Mouse (Mus musculus): Measurements from ENCODE around the gene Gli3. TPM values are rescaled to one million over a fixed set of nuclear protein-coding genes. Genes with fewer than 3 reads are reported as not detected.

Gli3 gene
- polyA plus RNA-seq, 1 experiment from 2014 or later, result 57.9 TPM

DNA sequence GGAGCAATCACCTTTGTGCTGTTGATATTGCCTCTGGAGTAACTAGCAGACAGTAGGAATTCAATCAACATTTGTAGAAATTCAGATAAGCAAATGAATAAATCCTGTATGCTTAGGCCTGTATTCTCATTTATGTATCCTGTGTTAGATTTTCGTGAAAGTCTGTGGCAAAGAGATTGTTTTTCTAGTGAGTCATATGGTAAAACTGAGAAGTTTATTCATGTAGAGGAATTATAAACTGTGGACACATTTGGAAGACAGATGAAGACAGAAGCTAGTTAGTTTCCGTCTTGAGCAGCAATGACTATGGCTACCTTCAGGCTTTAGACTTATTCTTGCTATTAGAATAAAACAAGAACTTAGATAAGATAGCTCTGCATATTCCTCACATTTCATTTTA is 122.9 kb downstream of the Gli3 start:
- DNase-seq (ENCODE audit: low spot score), result no peak
- Histone ChIP-seq H3K4me3 (no peak overlapping the region), H3K4me1 (peaks cover 31% of the 10 kb centered on the region), H3K36me3 (peaks cover 26% of the 10 kb centered on the region), H3K9me3 (replicated peaks) (no peaks in the 10 kb centered on the region), H3K27ac (no peak overlapping the region), H3K27me3 (ENCODE audit: low read depth, poor library complexity, severe bottlenecking) (no peaks in the 10 kb centered on the region)
- 93% methylated on average over 2 of the region's 2 CpGs for WGBS

DNA sequence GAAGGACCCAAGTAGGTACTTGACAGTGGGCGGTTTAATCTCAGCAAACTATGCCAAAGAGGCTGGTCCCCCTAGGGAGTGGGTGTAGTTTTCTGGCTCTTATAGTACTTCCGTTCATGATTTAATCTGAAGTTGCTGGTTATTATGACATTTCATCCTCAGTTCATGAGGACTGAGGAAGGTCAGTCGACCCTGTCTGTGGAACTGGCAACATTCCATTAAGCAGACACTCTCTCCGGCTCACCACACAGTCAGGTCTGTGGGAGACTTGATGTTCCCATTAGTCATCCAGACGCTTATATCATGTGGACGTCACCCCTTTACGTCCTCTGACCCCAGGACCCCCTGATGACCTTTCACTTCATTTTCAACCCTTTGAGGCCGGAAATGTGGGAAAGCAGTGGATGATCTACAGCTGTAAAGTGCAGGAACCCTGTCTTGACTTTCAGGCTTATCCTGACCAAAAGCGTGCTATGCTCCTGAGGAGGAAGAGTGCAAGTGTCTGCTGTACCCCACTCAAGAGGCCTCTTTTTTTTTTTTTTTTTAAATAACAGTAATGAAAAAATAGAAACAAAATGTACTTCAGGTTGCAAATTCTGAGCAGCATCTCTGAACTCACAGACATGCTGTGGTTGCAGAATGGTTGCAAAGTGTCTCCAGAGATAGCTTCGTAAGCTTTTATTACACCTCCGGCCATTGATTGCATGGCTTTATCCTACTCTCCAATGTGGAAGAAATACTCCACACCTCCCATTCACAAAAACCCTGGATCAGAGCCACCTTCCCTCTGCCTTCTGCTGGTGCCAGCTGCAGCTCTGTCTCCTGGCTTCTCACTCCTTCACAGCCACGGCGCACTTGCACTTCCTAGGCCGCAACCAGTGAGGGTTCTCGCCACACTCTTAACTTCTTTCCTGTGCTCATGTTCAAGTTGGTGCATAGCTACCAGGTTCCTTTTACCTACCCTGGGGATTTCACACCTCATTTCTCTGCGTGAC is 125.5 kb downstream of the Gli3 start:
- peaks cover 17% of the 10 kb centered on the region for H3K36me3 ChIP-seq
- no peak overlapping the region for H3K27ac ChIP-seq
- H3K27me3 ChIP-seq (ENCODE audit: low read depth, poor library complexity, severe bottlenecking), result no peaks in the 10 kb centered on the region
- H3K9me3 ChIP-seq (replicated peaks), result no peaks in the 10 kb centered on the region
- no peak for DNase-seq (ENCODE audit: low spot score)
- no peak overlapping the region for H3K4me3 ChIP-seq
- H3K4me1 ChIP-seq, result peaks cover 26% of the 10 kb centered on the region
- 52% methylated on average over 16 of the region's 16 CpGs for WGBS

DNA sequence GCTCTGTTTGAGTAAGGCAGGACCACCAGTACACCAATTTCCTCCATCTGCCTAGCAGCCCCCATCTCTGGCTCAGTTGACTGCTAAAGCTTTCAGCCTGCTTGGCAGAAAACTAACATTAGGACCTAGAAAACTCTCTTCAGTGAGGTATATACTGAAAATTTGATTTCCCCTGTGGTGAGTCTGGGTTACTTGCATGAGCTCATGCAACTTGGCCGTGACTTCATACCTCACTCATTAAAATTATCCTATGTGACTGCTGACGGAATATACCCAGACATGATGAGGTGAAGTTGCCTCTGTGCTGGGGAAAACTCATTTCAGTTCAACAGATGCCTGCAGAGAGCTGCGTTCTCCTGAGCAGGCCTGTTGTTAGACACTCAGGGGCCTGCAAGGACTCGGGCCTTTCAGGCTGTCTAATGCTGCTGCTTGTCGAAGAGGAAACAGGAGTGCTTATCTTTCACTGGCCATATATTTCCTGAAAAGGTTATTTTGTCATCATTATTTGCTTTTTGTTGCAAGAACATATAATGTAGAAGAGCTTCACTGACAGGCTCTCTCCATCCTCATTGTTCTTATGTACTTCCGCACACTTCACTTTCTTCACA is 127.4 kb downstream of the Gli3 start:
- no peak overlapping the region for H3K27ac ChIP-seq

DNA sequence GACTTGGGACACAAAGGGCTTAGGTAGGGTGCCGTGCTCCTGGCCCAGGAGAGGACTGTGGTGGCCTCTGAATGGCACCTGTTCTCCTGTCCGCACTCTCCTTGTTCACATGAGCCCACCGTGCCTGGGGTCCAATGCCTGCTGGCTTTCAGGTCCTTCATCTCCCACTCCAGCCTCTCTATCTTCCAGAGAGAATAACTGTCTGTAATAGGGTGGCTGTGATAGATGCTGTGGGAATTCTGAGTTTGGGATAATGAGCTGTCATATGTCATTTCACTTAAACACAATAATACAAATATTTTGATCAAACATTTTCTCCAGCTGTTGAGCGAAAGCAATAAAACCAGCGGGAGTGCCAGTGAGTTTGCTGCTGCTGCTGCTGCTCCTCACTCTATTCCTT is 133.6 kb downstream of the Gli3 start:
- no peak overlapping the region for H3K27ac ChIP-seq
- DNase-seq (ENCODE audit: low spot score), result no peak
- no peaks in the 10 kb centered on the region for H3K27me3 ChIP-seq (ENCODE audit: low read depth, poor library complexity, severe bottlenecking)
- peaks cover 11% of the 10 kb centered on the region; the same call in 1 of the 2 replicates for H3K36me3 ChIP-seq
- H3K9me3 ChIP-seq (replicated peaks), result no peaks in the 10 kb centered on the region
- peaks cover 9% of the 10 kb centered on the region for H3K4me1 ChIP-seq
- H3K4me3 ChIP-seq, result no peak overlapping the region
- WGBS, result 55% methylated on average over 5 of the region's 5 CpGs

More for the DNA sequence above, 127.4 kb downstream of the Gli3 start:
- Histone ChIP-seq H3K4me3 (no peak overlapping the region), H3K36me3 (peaks cover 9% of the 10 kb centered on the region), H3K4me1 (peaks cover 26% of the 10 kb centered on the region), H3K9me3 (replicated peaks) (no peaks in the 10 kb centered on the region), H3K27me3 (ENCODE audit: low read depth, poor library complexity, severe bottlenecking) (no peaks in the 10 kb centered on the region)
- DNase-seq (ENCODE audit: low spot score), result no peak
- WGBS, result 81% methylated on average over 6 of the region's 6 CpGs

DNA sequence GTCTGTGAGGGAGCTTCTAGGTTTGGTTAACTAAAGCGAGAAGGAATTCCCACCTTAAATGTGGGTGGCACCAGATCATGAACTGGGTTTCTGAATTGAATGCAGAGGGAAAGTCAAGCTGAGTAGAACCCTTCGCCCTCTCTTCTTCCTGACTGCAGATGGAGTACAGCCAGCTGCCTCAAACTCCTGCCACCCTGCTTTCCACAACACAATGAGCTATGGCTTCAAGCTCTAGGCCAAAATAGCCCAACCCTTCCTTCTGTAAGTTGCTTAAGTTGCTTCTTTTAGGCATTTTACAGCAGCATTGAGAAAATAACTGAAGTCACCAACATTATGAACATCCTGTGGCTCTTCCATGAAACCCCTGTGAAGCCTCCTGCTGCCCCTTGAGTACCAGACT is 136.7 kb downstream of the Gli3 start:
- peaks cover 15% of the 10 kb centered on the region for H3K4me1 ChIP-seq
- no peak for DNase-seq (ENCODE audit: low spot score)
- WGBS, result 94% methylated on average over 2 of the region's 2 CpGs
- H3K4me3 ChIP-seq, result no peak overlapping the region
- no peaks in the 10 kb centered on the region for H3K9me3 ChIP-seq (replicated peaks)
- no peak overlapping the region for H3K27ac ChIP-seq
- H3K36me3 ChIP-seq, result peaks cover 24% of the 10 kb centered on the region
- no peaks in the 10 kb centered on the region for H3K27me3 ChIP-seq (ENCODE audit: low read depth, poor library complexity, severe bottlenecking)

DNA sequence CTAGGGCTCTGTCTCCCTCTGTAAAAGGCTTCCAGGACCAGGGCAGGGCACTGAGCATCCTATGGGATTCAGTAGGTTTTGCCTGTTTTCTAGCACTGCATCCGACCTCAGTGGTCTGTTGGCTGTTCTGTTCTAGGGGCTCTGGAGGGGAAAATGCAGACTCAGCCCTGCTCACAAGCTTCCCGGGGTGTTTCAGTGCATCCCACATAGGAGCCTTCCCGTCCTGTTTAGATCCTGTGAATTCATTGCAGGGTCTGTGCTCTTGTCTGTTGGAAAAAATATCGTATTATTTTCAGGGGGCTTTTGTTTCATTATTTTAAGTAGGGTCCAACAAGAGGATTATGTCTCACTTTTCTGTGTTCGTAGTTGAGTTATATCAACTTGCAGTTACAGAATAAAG is 139.1 kb downstream of the Gli3 start:
- Histone ChIP-seq H3K27ac (no peak overlapping the region), H3K36me3 (peaks cover 32% of the 10 kb centered on the region), H3K27me3 (ENCODE audit: low read depth, poor library complexity, severe bottlenecking) (no peaks in the 10 kb centered on the region), H3K4me1 (0 out of 2 replicates have a peak, but pooled peaks cover 6% of the 10 kb centered on the region), H3K4me3 (no peak overlapping the region), H3K9me3 (replicated peaks) (no peaks in the 10 kb centered on the region)
- WGBS, result 46% methylated on average over 5 of the region's 5 CpGs
- DNase-seq (ENCODE audit: low spot score), result no peak

DNA sequence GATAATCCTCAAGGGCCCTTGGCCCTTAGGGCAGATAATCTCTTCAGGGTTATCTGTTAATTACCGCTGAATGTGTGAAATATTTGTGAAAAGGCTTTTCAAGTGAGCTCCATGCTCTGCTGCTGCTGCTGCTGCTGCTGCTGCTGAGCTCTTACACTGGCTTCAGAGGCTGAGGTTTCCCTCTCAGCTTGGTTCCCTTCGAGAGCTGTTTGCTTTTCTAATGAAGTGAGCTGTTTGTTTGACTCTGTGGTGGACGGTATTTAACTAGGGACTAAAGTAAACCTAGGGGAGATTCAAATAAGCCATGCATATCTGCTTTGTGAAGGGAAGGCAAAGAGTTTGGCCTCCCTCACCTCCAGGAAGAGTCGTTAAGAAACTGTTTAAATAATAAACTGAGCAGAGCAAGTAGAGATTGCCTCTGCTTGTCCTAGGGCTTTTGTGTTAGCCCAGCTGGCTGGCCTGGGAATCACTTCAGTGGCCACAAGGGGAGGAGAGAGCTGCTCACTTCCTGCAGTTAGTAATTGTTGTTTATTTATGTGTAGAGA is 139.7 kb downstream of the Gli3 start:
- H3K9me3 ChIP-seq (replicated peaks), result no peaks in the 10 kb centered on the region

DNA sequence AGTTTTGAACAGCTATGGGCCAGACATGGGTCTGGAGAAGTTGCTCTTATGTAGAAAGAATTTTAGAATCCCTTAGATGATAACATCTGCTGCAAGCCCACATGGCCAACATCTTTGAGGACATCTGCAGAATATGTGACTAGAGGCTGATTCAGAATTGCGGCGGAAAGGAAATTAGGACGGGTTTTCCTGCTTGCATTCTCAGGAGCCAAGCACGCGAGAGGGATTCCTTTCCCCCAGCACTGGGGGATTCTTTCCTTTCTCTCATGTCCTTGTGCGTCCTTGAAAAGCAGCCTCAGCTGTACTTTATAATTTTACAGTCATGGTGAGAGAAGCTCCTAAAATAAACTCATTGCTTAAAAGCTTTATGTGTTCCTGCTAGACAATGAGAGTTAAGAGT is 141.0 kb downstream of the Gli3 start:
- DNase-seq (ENCODE audit: low spot score), result no peak
- Histone ChIP-seq H3K4me3 (no peak overlapping the region), H3K27ac (no peak overlapping the region), H3K27me3 (ENCODE audit: low read depth, poor library complexity, severe bottlenecking) (no peaks in the 10 kb centered on the region), H3K9me3 (replicated peaks) (no peaks in the 10 kb centered on the region), H3K36me3 (peaks cover 41% of the 10 kb centered on the region), H3K4me1 (0 out of 2 replicates have a peak, but pooled peaks cover 6% of the 10 kb centered on the region)
- WGBS, result 80% methylated on average over 6 of the region's 6 CpGs

More for the DNA sequence above, 139.7 kb downstream of the Gli3 start:
- H3K4me3 ChIP-seq, result no peak overlapping the region
- no peak for DNase-seq (ENCODE audit: low spot score)
- 0 out of 2 replicates have a peak, but pooled peaks cover 6% of the 10 kb centered on the region for H3K4me1 ChIP-seq
- 7% methylated on average over 4 of the region's 4 CpGs for WGBS
- H3K36me3 ChIP-seq, result peaks cover 37% of the 10 kb centered on the region
- H3K27me3 ChIP-seq (ENCODE audit: low read depth, poor library complexity, severe bottlenecking), result no peaks in the 10 kb centered on the region
- no peak overlapping the region for H3K27ac ChIP-seq

DNA sequence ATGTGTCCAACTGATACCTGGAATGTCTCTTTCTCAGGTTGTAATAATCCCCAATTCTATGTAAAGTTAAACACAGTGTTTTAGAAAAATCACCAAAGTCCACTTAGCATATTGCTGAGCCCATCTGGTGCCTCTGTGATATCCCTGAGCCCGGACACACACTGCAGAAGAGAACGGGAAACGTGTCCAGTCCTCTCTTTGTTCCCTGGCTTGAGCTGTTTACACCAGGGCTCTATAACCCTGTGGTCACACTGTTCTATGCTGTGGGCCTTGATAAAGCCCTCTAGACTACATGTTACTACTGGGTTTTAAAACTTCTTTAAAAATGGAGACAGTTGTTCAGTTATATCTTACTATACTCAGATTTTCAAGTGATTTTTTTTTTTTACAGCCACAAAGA is 154.4 kb downstream of the Gli3 start:
- H3K4me1 ChIP-seq, result peaks cover 18% of the 10 kb centered on the region; the same call in 1 of the 2 replicates
- peaks cover 32% of the 10 kb centered on the region for H3K36me3 ChIP-seq
- H3K4me3 ChIP-seq, result no peak overlapping the region
- H3K9me3 ChIP-seq (replicated peaks), result no peaks in the 10 kb centered on the region
- 74% methylated on average over 3 of the region's 3 CpGs for WGBS
- no peaks in the 10 kb centered on the region for H3K27me3 ChIP-seq (ENCODE audit: low read depth, poor library complexity, severe bottlenecking)
- DNase-seq (ENCODE audit: low spot score), result no peak
- no peak overlapping the region for H3K27ac ChIP-seq

DNA sequence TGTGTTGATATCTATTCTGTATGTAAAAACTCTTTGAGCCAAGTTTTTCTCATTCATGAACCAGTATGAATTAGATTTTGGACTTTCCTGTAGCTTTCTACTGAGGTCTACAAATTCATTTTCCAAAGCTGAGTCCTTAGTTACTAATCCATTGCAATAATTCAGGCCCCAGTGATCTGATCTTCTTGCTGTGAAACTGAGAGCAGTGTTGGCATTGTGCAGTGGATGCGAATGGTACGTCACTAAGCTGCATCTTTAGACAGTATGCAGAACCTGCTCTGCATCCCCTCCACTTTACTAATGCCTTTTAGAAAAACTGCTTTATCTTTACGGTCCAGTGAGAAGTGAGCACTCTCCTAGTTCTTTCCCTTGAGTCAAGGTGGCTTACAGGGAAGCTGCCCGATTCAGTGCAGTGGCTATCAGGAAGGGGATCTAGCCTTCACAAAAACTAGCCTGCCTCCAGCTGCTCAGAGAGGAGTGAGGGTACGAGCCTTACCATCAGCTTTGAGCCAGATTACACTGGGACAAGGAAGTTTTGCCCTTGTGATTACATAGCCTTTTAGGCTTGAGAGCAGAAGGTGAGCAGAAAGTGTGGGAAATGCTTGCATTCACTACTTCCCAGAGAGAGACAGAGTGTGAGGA is 155.1 kb downstream of the Gli3 start:
- no peak for DNase-seq (ENCODE audit: low spot score)
- Histone ChIP-seq H3K27ac (no peak overlapping the region), H3K36me3 (peaks cover 37% of the 10 kb centered on the region), H3K4me1 (peaks cover 18% of the 10 kb centered on the region; the same call in 1 of the 2 replicates), H3K4me3 (no peak overlapping the region), H3K27me3 (ENCODE audit: low read depth, poor library complexity, severe bottlenecking) (no peaks in the 10 kb centered on the region), H3K9me3 (replicated peaks) (no peaks in the 10 kb centered on the region)
- WGBS, result 76% methylated on average over 5 of the region's 5 CpGs

DNA sequence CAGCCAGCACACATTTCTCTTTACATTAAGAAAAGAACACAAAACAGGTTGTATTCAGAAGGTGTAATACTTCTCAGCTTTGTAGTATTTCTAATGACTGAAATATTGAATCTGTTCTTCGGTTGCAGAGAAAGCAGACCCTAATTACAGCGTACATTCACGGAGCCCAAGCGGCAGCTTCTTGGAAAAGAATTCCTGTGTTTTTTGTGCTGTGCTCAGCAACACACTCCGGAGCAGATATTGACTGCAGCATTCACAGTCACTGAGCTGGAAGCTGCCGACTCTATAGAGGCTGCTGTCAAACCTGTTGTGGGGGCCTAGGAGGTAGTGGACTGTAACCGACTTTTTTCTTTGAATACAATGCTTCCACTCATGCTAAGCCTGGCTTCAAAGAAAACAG is 158.0 kb downstream of the Gli3 start:
- H3K27me3 ChIP-seq (ENCODE audit: low read depth, poor library complexity, severe bottlenecking), result no peaks in the 10 kb centered on the region
- DNase-seq (ENCODE audit: low spot score), result no peak
- H3K36me3 ChIP-seq, result peaks cover 34% of the 10 kb centered on the region
- no peak overlapping the region for H3K4me3 ChIP-seq
- no peak overlapping the region for H3K27ac ChIP-seq
- no peaks in the 10 kb centered on the region for H3K9me3 ChIP-seq (replicated peaks)
- peaks cover 23% of the 10 kb centered on the region; the same call in 1 of the 2 replicates for H3K4me1 ChIP-seq
- 88% methylated on average over 7 of the region's 7 CpGs for WGBS

DNA sequence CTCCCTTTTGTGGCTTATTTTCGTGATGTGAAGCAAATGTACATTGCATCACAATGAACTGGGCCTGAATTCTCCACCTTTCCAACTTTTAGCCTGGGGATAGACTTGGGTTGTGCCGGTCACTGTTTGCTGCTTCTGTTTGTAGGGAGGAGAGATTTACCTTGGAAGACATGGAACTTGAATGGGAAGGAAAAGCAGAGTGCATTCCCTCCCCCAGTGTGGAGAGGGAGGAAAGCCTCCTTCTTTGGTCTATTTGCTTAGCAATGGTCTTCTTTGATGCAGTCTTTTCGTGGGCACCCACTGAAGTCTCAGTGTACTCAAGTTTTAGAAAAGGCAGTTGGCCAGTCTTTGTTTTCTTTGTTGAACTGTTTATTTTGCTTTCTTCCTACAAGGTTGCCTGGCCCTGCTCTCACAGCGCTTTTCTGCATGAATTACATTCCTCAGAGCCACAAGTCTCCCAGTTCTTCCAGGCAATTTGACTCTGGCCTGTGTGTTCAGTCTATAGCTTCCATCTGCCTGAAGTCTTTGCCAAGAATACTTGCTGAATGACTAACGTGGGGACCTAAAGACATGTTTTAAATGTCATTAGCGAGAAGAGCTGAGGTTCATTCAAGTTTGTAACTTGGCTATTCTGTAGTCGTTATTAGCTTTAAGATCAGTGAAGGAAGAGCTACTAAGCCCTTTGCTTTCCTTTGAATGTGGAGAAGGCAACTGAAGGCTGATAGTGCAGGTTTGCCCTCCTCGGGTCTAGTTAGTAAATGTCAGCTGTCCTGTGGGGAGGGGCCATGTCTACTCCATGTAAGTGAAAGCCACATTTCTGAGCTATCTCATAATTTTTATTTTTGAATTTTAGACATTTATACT is 161.7 kb downstream of the Gli3 start:
- H3K27ac ChIP-seq, result no peak overlapping the region
- H3K4me1 ChIP-seq, result peaks cover 23% of the 10 kb centered on the region; the same call in 1 of the 2 replicates
- no peaks in the 10 kb centered on the region for H3K27me3 ChIP-seq (ENCODE audit: low read depth, poor library complexity, severe bottlenecking)
- no peak overlapping the region for H3K4me3 ChIP-seq
- H3K36me3 ChIP-seq, result peaks cover 41% of the 10 kb centered on the region
- H3K9me3 ChIP-seq (replicated peaks), result no peaks in the 10 kb centered on the region
- WGBS, result 57% methylated on average over 8 of the region's 8 CpGs
- DNase-seq (ENCODE audit: low spot score), result no peak
